Mouse (Mus musculus) myocyte (in vitro differentiated cells): Measurements from ENCODE around the gene Mblac1. TPM values are rescaled to one million over a fixed set of nuclear protein-coding genes. Genes with fewer than 3 reads are reported as not detected.

Experiments
- H3K27me3 ChIP-seq: one replicate; pipeline ENCODE4 v1.6.1; 2011; ENCODE audit not compliant: control insufficient read depth, insufficient read depth, insufficient read length
- H3K36me3 ChIP-seq: one replicate; pipeline ENCODE4 v1.6.1; 2011; ENCODE audit not compliant: control insufficient read depth, insufficient read depth
- H3K4me2 ChIP-seq: one replicate; pipeline ENCODE4 v1.6.1; 2011; ENCODE audit warnings: low read depth, control low read depth
- H3K4me3 ChIP-seq: one replicate; pipeline ENCODE4 v1.5.1; 2011; ENCODE audit warnings: mild to moderate bottlenecking, control low read depth, moderate library complexity
- H3K79me2 ChIP-seq: one replicate; pipeline ENCODE4 v1.6.1; 2011; ENCODE audit not compliant: control insufficient read depth, insufficient read depth
- H3ac ChIP-seq: one replicate; pipeline ENCODE4 v1.6.1; 2011; ENCODE audit not compliant: control insufficient read depth, insufficient read length
- CEBPB ChIP-seq: IDR thresholded peaks from 2 replicates; pipeline ENCODE4 v1.6.1; 2011; ENCODE audit warnings: mild to moderate bottlenecking, moderate library complexity; ENCODE audit not compliant: poor library complexity, insufficient read depth, severe bottlenecking
- E2F4 ChIP-seq: IDR thresholded peaks from one replicate; pipeline ENCODE4 v1.6.1; 2011; ENCODE audit warnings: mild to moderate bottlenecking, control low read depth, moderate library complexity; ENCODE audit not compliant: insufficient read depth
- MAX ChIP-seq: IDR thresholded peaks from one replicate; pipeline ENCODE4 v1.6.1; 2011; ENCODE audit warnings: low read depth, mild to moderate bottlenecking, control low read depth
- MYOD1 ChIP-seq, 3 experiments: IDR thresholded peaks; one replicate each; pipeline ENCODE4 v1.6.1; 2011; ENCODE audit warnings: control low read depth in 2 of 3, low read depth in 2 of 3, mild to moderate bottlenecking in 2 of 3, moderate library complexity in 1 of 3; ENCODE audit not compliant: insufficient read length in 2 of 3, control insufficient read depth in 1 of 3
- MYOG ChIP-seq, 3 experiments: IDR thresholded peaks; one replicate each; pipeline ENCODE4 v1.6.1; 2011; ENCODE audit warnings: control low read depth in 2 of 3, low read depth in 2 of 3, mild to moderate bottlenecking in 2 of 3; ENCODE audit not compliant: insufficient read length in 2 of 3, control insufficient read depth in 1 of 3, insufficient read depth in 1 of 3
- POLR2A ChIP-seq: IDR thresholded peaks from one replicate; pipeline ENCODE4 v1.6.1; 2011; ENCODE audit warnings: low read depth, mild to moderate bottlenecking, control low read depth, moderate library complexity; ENCODE audit not compliant: insufficient read length
- POLR2AphosphoS2 ChIP-seq: IDR thresholded peaks from one replicate; pipeline ENCODE4 v1.6.1; 2011; ENCODE audit warnings: low read depth, control low read depth; ENCODE audit not compliant: insufficient read length
- REST ChIP-seq: IDR thresholded peaks from one replicate; pipeline ENCODE4 v1.6.1; 2011; ENCODE audit warnings: mild to moderate bottlenecking, control low read depth, moderate library complexity; ENCODE audit not compliant: insufficient read depth, insufficient read length
- SRF ChIP-seq: IDR thresholded peaks from one replicate; pipeline ENCODE4 v1.6.1; 2011; ENCODE audit warnings: low read depth; ENCODE audit not compliant: control insufficient read depth, insufficient read length
- TCF12 ChIP-seq: IDR thresholded peaks from one replicate; pipeline ENCODE4 v1.6.1; 2011; ENCODE audit warnings: mild to moderate bottlenecking, control low read depth; ENCODE audit not compliant: poor library complexity, insufficient read depth, severe bottlenecking
- TCF3 ChIP-seq: IDR thresholded peaks from one replicate; pipeline ENCODE4 v1.6.1; 2011; ENCODE audit warnings: low read depth, control low read depth; ENCODE audit not compliant: insufficient read length
- USF1 ChIP-seq: IDR thresholded peaks from one replicate; pipeline ENCODE4 v1.6.1; 2011; ENCODE audit warnings: low read depth, mild to moderate bottlenecking, control low read depth, moderate library complexity
- polyA plus RNA-seq: library from polyadenylated mRNA; unstranded; fragments of >200 nt; fragmentation: generic; extraction: Trizol; gene quantifications from one replicate; pipeline ENCODE4 v1.2.1, GENCODE M21; 2012; ENCODE audit warnings: missing spikeins

Mblac1 gene
- polyA plus RNA-seq, 1 experiment: 2.5 TPM

GRCm38 (mm10) chr5:138160842-138161665, 33.1 kb upstream of the Mblac1 start, which contains the start of gene Cops6:
Gene Cops6, plus strand, starts transcription at chr5:138161071.
- no peak for TF ChIP-seq TCF3
- no peak for TF ChIP-seq USF1
- TF ChIP-seq CEBPB: no peak
- TF ChIP-seq POLR2A: peak; percentile 93
- TF ChIP-seq TCF12: no peak
- TF ChIP-seq POLR2AphosphoS2: peak; percentile 88
- no peak for TF ChIP-seq E2F4
- no peak for TF ChIP-seq SRF
- TF ChIP-seq REST: peak; percentile 29
- no peak for TF ChIP-seq MAX
- peak in 2 of 3 experiments; percentile 74 to 96 for TF ChIP-seq MYOD1 (IDR thresholded peaks at IDR 0.05; ENCODE audit: control insufficient read depth in 1 of 3, insufficient read length in 2 of 3, low read depth in 2 of 3)
- TF ChIP-seq MYOG (IDR thresholded peaks at IDR 0.05; ENCODE audit: control insufficient read depth in 1 of 3, insufficient read depth in 1 of 3, insufficient read length in 2 of 3, low read depth in 2 of 3): peak in 2 of 3 experiments; percentile 71 to 77
- Histone ChIP-seq H3K36me3 (peaks cover 20% of the 10 kb centered on the region), H3K79me2 (peaks cover 18% of the 10 kb centered on the region), H3K4me2 (peak within 1 kb of the TSS; percentile 95), H3K27me3 (no peaks in the 10 kb centered on the region), H3K4me3 (peak within 1 kb of the TSS; percentile 88), H3ac (peak within 1 kb of the TSS; percentile 40)

DNA sequence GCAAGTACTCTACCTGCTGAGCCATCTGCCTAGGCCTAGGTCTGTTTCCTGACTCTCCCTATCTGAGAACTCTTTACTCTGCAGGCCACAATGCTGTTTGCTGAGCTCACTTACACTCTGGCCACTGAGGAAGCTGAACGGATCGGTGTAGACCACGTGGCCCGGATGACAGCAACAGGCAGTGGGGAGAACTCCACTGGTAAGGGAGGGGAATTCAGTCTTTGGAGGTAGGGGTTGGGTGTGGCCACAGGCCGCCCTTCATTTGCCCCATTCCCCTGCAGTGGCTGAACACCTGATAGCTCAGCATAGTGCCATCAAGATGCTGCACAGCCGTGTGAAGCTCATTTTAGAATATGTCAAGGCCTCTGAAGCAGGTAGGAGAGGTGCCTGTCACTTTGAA, 31.1 kb upstream of the Mblac1 start:
- Histone ChIP-seq H3K4me2 (no peak overlapping the region), H3K36me3 (peaks cover 27% of the 10 kb centered on the region), H3K4me3 (no peak overlapping the region), H3K79me2 (peaks cover 18% of the 10 kb centered on the region), H3ac (no peak overlapping the region), H3K27me3 (no peaks in the 10 kb centered on the region)
- TF ChIP-seq SRF (no peak), CEBPB (no peak), POLR2A (no peak), REST (no peak), POLR2AphosphoS2 (no peak), E2F4 (no peak), MAX (no peak), MYOD1 (IDR thresholded peaks at IDR 0.05; ENCODE audit: control insufficient read depth in 1 of 3, insufficient read length in 2 of 3, low read depth in 2 of 3) (no peak), MYOG (IDR thresholded peaks at IDR 0.05; ENCODE audit: control insufficient read depth in 1 of 3, insufficient read depth in 1 of 3, insufficient read length in 2 of 3, low read depth in 2 of 3) (no peak), USF1 (no peak), TCF12 (no peak), TCF3 (no peak)

GRCm38 (mm10) chr5:138163610-138164009, 30.5 kb upstream of the Mblac1 start:
- no peak for TF ChIP-seq E2F4
- no peak for TF ChIP-seq SRF
- TF ChIP-seq REST: no peak
- no peak for TF ChIP-seq CEBPB
- peak; percentile 57 for TF ChIP-seq POLR2AphosphoS2
- no peak for TF ChIP-seq MYOG (IDR thresholded peaks at IDR 0.05; ENCODE audit: control insufficient read depth in 1 of 3, insufficient read depth in 1 of 3, insufficient read length in 2 of 3, low read depth in 2 of 3)
- no peak for TF ChIP-seq TCF12
- TF ChIP-seq MAX: no peak
- H3K4me2 ChIP-seq: no peak overlapping the region
- H3K27me3 ChIP-seq: no peaks in the 10 kb centered on the region
- peaks cover 30% of the 10 kb centered on the region for H3K36me3 ChIP-seq
- H3K4me3 ChIP-seq: no peak overlapping the region
- H3K79me2 ChIP-seq: peaks cover 18% of the 10 kb centered on the region
- H3ac ChIP-seq: no peak overlapping the region

DNA sequence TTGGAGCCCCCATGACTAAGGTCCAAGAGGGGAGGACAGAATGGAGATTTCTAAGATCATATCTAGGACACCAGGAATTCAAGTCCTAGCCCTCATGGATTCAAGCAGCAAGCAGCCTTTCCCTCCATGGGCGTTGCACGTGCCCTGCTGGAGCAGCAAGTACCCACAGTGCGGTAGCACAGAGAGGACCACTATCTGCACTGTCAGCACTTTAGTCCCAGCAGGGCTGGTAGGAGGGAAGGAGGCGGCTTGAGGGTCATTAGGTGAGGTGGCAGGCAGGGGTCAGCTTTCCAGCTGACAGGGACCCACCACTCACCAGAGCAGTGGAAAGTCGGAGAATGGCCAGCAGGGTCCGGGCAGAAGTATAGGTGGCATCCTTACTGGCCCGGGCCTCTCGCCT, 28.5 kb upstream of the Mblac1 start:
- no peak overlapping the region for H3ac ChIP-seq
- H3K4me2 ChIP-seq: no peak overlapping the region
- peaks cover 35% of the 10 kb centered on the region for H3K79me2 ChIP-seq
- H3K27me3 ChIP-seq: no peaks in the 10 kb centered on the region
- peaks cover 30% of the 10 kb centered on the region for H3K36me3 ChIP-seq
- TF ChIP-seq POLR2A (peak; percentile 19), POLR2AphosphoS2 (peak; percentile 48), TCF12 (no peak), E2F4 (no peak)
- H3K4me3 ChIP-seq: no peak overlapping the region
